Mouse (Mus musculus): Measurements from ENCODE around the gene Adamts6. TPM values are rescaled to one million over a fixed set of nuclear protein-coding genes. Genes with fewer than 3 reads are reported as not detected.
A peak's percentile ranks its signal among the peaks of the same experiment; 100 is the strongest.

Adamts6 gene
- polyA plus RNA-seq, 1 experiment from 2014 or later = 2.3 TPM

GRCm38 (mm10) chr13:104393427-104394356 lies 106.1 kb downstream of the Adamts6 start:
- Histone ChIP-seq H3K4me2 (no peak overlapping the region), H3K27ac (no peak overlapping the region), H3K9ac (no peak overlapping the region), H3K4me3 (replicated peaks) (no peak overlapping the region), H3K4me1 (no peaks in the 10 kb centered on the region), H3K27me3 (no peaks in the 10 kb centered on the region), H3K9me3 (replicated peaks) (no peaks in the 10 kb centered on the region), H3K36me3 (no peaks in the 10 kb centered on the region)
- ATAC-seq (replicated peaks; ENCODE audit: low FRiP score) = 0 out of 2 replicates have a peak, but pooled peaks have one; percentile 49
- 79% methylated on average over 8 of the region's 8 CpGs for WGBS

- Histone ChIP-seq H3K4me2 (no peak overlapping the region), H3K36me3 (no peaks in the 10 kb centered on the region), H3K9me3 (replicated peaks) (no peaks in the 10 kb centered on the region), H3K9ac (no peak overlapping the region), H3K27me3 (no peaks in the 10 kb centered on the region), H3K4me3 (replicated peaks) (no peak overlapping the region), H3K4me1 (no peaks in the 10 kb centered on the region), H3K27ac (no peak overlapping the region)
- WGBS = 53% methylated on average over 8 of the region's 8 CpGs
- no peak for ATAC-seq (replicated peaks; ENCODE audit: low FRiP score)
Observed at GRCm38 (mm10) chr13:104397814-104398213, 110.2 kb downstream of the Adamts6 start.

GRCm38 (mm10) chr13:104432734-104433133 lies 145.1 kb downstream of the Adamts6 start:
- Histone ChIP-seq H3K9ac (no peak overlapping the region), H3K27ac (no peak overlapping the region), H3K4me2 (no peak overlapping the region), H3K4me1 (no peaks in the 10 kb centered on the region), H3K4me3 (replicated peaks) (no peak overlapping the region), H3K9me3 (replicated peaks) (no peaks in the 10 kb centered on the region), H3K36me3 (no peaks in the 10 kb centered on the region), H3K27me3 (no peaks in the 10 kb centered on the region)
- 87% methylated on average over 2 of the region's 2 CpGs for WGBS
- ATAC-seq (replicated peaks; ENCODE audit: low FRiP score) = no peak

GRCm38 (mm10) chr13:104442559-104442958 lies 154.9 kb downstream of the Adamts6 start:
- 71% methylated on average over 7 of the region's 7 CpGs for WGBS
- Histone ChIP-seq H3K4me1 (no peaks in the 10 kb centered on the region), H3K27ac (no peak overlapping the region), H3K9me3 (replicated peaks) (no peaks in the 10 kb centered on the region), H3K4me3 (replicated peaks) (no peak overlapping the region), H3K27me3 (no peaks in the 10 kb centered on the region), H3K36me3 (peaks cover 10% of the 10 kb centered on the region; the same call in 1 of the 2 replicates), H3K4me2 (no peak overlapping the region), H3K9ac (no peak overlapping the region)
- no peak for ATAC-seq (replicated peaks; ENCODE audit: low FRiP score)

- Histone ChIP-seq H3K9me3 (replicated peaks) (no peaks in the 10 kb centered on the region), H3K36me3 (peaks cover 10% of the 10 kb centered on the region; the same call in 1 of the 2 replicates), H3K9ac (no peak overlapping the region), H3K4me2 (no peak overlapping the region), H3K4me1 (no peaks in the 10 kb centered on the region), H3K27ac (no peak overlapping the region), H3K4me3 (replicated peaks) (no peak overlapping the region), H3K27me3 (no peaks in the 10 kb centered on the region)
- no peak for ATAC-seq (replicated peaks; ENCODE audit: low FRiP score)
- 65% methylated on average over 1 of the region's 1 CpGs for WGBS
Observed at GRCm38 (mm10) chr13:104445437-104445836, 157.8 kb downstream of the Adamts6 start.

GRCm38 (mm10) chr13:104446974-104447373 lies 159.3 kb downstream of the Adamts6 start:
- H3K9ac ChIP-seq = no peak overlapping the region
- no peak for ATAC-seq (replicated peaks; ENCODE audit: low FRiP score)
- H3K36me3 ChIP-seq = peaks cover 10% of the 10 kb centered on the region; the same call in 1 of the 2 replicates
- H3K4me2 ChIP-seq = no peak overlapping the region
- H3K4me3 ChIP-seq (replicated peaks) = no peak overlapping the region
- H3K27ac ChIP-seq = peak overlapping the region; percentile 30; the same call in 1 of the 2 replicates
- no peaks in the 10 kb centered on the region for H3K4me1 ChIP-seq
- no peaks in the 10 kb centered on the region for H3K27me3 ChIP-seq
- H3K9me3 ChIP-seq (replicated peaks) = no peaks in the 10 kb centered on the region
- 60% methylated on average over 1 of the region's 1 CpGs for WGBS

- peaks cover 10% of the 10 kb centered on the region; the same call in 1 of the 2 replicates for H3K36me3 ChIP-seq
Observed at GRCm38 (mm10) chr13:104447470-104447869, 159.8 kb downstream of the Adamts6 start.

GRCm38 (mm10) chr13:104448349-104448748 lies 160.7 kb downstream of the Adamts6 start:
- H3K4me3 ChIP-seq (replicated peaks) = no peak overlapping the region
- H3K4me2 ChIP-seq = no peak overlapping the region
- WGBS = 86% methylated on average over 1 of the region's 1 CpGs
- H3K4me1 ChIP-seq = no peaks in the 10 kb centered on the region
- H3K27me3 ChIP-seq = no peaks in the 10 kb centered on the region
- ATAC-seq (replicated peaks; ENCODE audit: low FRiP score) = no peak
- H3K9me3 ChIP-seq (replicated peaks) = no peaks in the 10 kb centered on the region
- peaks cover 10% of the 10 kb centered on the region; the same call in 1 of the 2 replicates for H3K36me3 ChIP-seq
- no peak overlapping the region for H3K27ac ChIP-seq
- H3K9ac ChIP-seq = no peak overlapping the region

More at GRCm38 (mm10) chr13:104447470-104447869, 159.8 kb downstream of the Adamts6 start:
- no peak overlapping the region for H3K9ac ChIP-seq
- H3K9me3 ChIP-seq (replicated peaks) = no peaks in the 10 kb centered on the region
- peak overlapping the region; percentile 30; the same call in 1 of the 2 replicates for H3K27ac ChIP-seq
- peak; percentile 66; the same call in 1 of the 2 replicates for ATAC-seq (replicated peaks; ENCODE audit: low FRiP score)
- H3K4me3 ChIP-seq (replicated peaks) = no peak overlapping the region
- H3K4me2 ChIP-seq = no peak overlapping the region
- no peaks in the 10 kb centered on the region for H3K4me1 ChIP-seq
- no peaks in the 10 kb centered on the region for H3K27me3 ChIP-seq

GRCm38 (mm10) chr13:104453271-104453974 lies 165.8 kb downstream of the Adamts6 start:
- Histone ChIP-seq H3K9ac (no peak overlapping the region), H3K36me3 (no peaks in the 10 kb centered on the region), H3K4me1 (no peaks in the 10 kb centered on the region), H3K4me3 (replicated peaks) (no peak overlapping the region), H3K27me3 (no peaks in the 10 kb centered on the region), H3K9me3 (replicated peaks) (no peaks in the 10 kb centered on the region), H3K27ac (no peak overlapping the region), H3K4me2 (no peak overlapping the region)
- 93% methylated on average over 1 of the region's 1 CpGs for WGBS
- no peak for ATAC-seq (replicated peaks; ENCODE audit: low FRiP score)

GRCm38 (mm10) chr13:104460287-104460686 lies 172.7 kb downstream of the Adamts6 start:
- no peak overlapping the region for H3K27ac ChIP-seq
- no peak overlapping the region for H3K4me2 ChIP-seq
- no peaks in the 10 kb centered on the region for H3K36me3 ChIP-seq
- no peaks in the 10 kb centered on the region for H3K27me3 ChIP-seq
- no peaks in the 10 kb centered on the region for H3K9me3 ChIP-seq (replicated peaks)
- H3K4me1 ChIP-seq = no peaks in the 10 kb centered on the region
- no peak overlapping the region for H3K9ac ChIP-seq
- H3K4me3 ChIP-seq (replicated peaks) = no peak overlapping the region
- WGBS = 82% methylated on average over 1 of the region's 1 CpGs
- ATAC-seq (replicated peaks; ENCODE audit: low FRiP score) = no peak

GRCm38 (mm10) chr13:104468061-104468460 lies 180.4 kb downstream of the Adamts6 start:
- Histone ChIP-seq H3K4me2 (no peak overlapping the region), H3K27me3 (no peaks in the 10 kb centered on the region), H3K4me1 (no peaks in the 10 kb centered on the region), H3K27ac (no peak overlapping the region), H3K4me3 (replicated peaks) (no peak overlapping the region), H3K36me3 (no peaks in the 10 kb centered on the region), H3K9me3 (replicated peaks) (no peaks in the 10 kb centered on the region), H3K9ac (no peak overlapping the region)
- 66% methylated on average over 1 of the region's 1 CpGs for whole genome bisulfite sequencing
- no peak for ATAC-seq (replicated peaks; ENCODE audit: low FRiP score)
